Mouse (Mus musculus) embryonic facial prominence, embryonic 13.5 days (tissue): ENCODE data around the gene Btn2a2. TPM values are rescaled to one million over a fixed set of nuclear protein-coding genes. Genes with fewer than 3 reads are reported as not detected.
"Not testable (repeated sequence)": the region's sequence is repeated elsewhere in the genome, so short reads cannot be mapped to it uniquely, and the experiment has no call there.

Experiments used
- ATAC-seq: fragments of 200-750 bp; cut with Nextera tagmentation; 2 replicates; pipeline ENCODE4 v1.8.0; 2017; ENCODE audit warnings: low read depth; ENCODE audit not compliant: insufficient number of reproducible peaks, insufficient read depth, low FRiP score, low TSS enrichment
- H3K27ac ChIP-seq: fragments of 300-500 bp; sonication (generic); 2 replicates; pipeline ENCODE4 v1.5.1; 2015; ENCODE audit warnings: moderate library complexity, mild to moderate bottlenecking, inconsistent platforms
- H3K27me3 ChIP-seq: fragments of 300-500 bp; sonication (generic); 2 replicates; pipeline ENCODE4 v1.6.1; 2015; ENCODE audit warnings: mild to moderate bottlenecking, inconsistent platforms
- H3K36me3 ChIP-seq: fragments of 300-500 bp; sonication (generic); 2 replicates; pipeline ENCODE4 v1.6.1; 2015; ENCODE audit warnings: mild to moderate bottlenecking, inconsistent platforms
- H3K4me1 ChIP-seq: fragments of 300-500 bp; sonication (generic); 2 replicates; pipeline ENCODE4 v1.6.1; 2015; ENCODE audit warnings: inconsistent platforms
- H3K4me2 ChIP-seq: fragments of 300-500 bp; sonication (generic); 2 replicates; pipeline ENCODE4 v1.6.1; 2015; ENCODE audit warnings: moderate library complexity, mild to moderate bottlenecking, inconsistent platforms
- H3K4me3 ChIP-seq: fragments of 300-500 bp; sonication (generic); 2 replicates; pipeline ENCODE4 v1.5.1; 2015; ENCODE audit warnings: mild to moderate bottlenecking, inconsistent platforms
- H3K9ac ChIP-seq: fragments of 300-500 bp; sonication (generic); 2 replicates; pipeline ENCODE4 v1.6.1; 2015; ENCODE audit warnings: mild to moderate bottlenecking, inconsistent platforms
- H3K9me3 ChIP-seq: fragments of 300-500 bp; sonication (generic); 2 replicates; pipeline ENCODE4 v1.6.1; 2016; ENCODE audit warnings: inconsistent platforms
- WGBS: fragments of 180-500 bp; shearing (Covaris S2); methylation state at CpG from one replicate; pipeline ENCODE4 v1.1.7; 2015; ENCODE audit warnings: mixed read lengths; 5-methylcytosine and 5-hydroxymethylcytosine counted together
- polyA plus RNA-seq: library from polyadenylated mRNA; unstranded; fragments of >200 nt; fragmentation: Nextera tagmentation; extraction: Ambion mirVana; gene quantifications from 2 replicates; pipeline ENCODE4 v1.2.1, GENCODE M21; 2015

Gene Btn2a2
- 1.5 and 1.7 TPM in 2 replicates for polyA plus RNA-seq

DNA sequence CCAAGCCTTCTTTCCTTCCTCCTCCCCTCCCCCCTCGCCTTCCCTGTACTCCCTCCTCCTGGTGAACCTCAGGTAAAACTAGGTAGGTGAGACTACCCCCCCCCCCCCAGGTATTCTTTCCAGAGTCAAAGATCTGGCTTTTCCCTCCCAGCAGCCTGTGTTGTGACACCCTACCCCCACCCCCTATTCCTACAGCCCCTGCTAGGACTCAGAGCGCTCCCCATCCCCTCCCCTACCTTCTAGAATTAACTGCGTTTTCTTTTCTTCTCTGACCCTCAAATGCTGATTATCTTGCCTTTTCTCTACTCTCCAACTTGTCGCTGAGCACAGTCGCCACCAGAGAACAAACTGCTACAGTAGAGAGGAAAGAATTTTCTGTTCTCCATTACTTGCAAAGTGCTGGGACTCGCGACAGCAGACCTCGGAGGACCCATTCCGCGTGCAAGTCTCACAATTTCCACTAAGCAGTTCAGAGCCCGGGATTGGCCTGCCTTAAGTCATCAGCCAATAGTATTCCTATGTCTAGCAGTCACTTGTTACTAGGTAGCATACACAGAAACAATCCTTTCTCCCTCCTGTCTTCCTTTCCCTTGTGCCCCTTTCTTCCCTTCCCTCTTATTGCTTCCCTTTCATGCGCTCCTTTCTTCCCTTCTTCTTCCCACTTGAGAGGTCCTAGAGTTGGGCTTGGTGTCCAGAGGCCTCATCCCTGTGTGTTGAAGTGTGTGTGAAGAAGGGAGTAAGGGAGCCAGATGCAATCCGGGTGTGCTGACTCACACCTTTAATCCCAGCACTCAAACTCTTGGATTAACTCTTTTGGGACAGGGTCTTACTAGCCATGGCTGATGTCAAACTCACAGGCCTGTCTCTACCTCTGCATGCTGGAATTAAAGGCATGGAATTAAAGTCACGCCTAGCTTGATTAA, at the start of gene Btn2a2:
TSS of gene Btn2a2 (minus strand) at position 458 of the 923 bp plus-strand sequence.
- no peaks in the 10 kb centered on the region for H3K36me3 ChIP-seq
- peak; percentile 94 for ATAC-seq
- H3K27ac ChIP-seq, result 0 out of 2 replicates have a peak within 1 kb of the TSS, but pooled peaks have one; percentile 17
- H3K9me3 ChIP-seq, result no peaks in the 10 kb centered on the region
- WGBS, result 5% methylated on average over 14 of the region's 14 CpGs
- H3K4me1 ChIP-seq, result peaks cover 8% of the 10 kb centered on the region; the same call in 1 of the 2 replicates
- peak within 1 kb of the TSS; percentile 70 for H3K4me2 ChIP-seq
- peak within 1 kb of the TSS; percentile 47 for H3K4me3 ChIP-seq
- peak within 1 kb of the TSS; percentile 61 for H3K9ac ChIP-seq
- H3K27me3 ChIP-seq, result no peaks in the 10 kb centered on the region

DNA sequence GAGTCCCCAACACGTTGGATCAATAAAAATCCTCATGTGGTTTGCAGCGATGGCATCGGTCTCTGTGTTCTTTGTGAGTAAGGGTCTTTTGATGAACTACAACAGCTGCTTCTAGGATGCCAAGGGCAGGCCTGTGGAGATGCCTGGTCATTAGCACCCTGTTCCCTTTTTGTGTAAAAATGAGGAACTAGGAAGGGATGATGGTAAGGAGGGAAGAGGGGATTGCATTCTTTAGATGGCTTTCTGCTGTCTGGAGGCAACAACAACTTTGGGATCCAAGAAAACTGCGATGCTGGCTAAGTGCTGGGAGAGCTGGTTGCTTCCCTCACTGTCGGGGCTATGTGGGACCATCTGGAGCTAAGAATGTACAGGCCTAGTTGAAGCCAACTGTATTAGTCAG, 49.6 kb upstream of the Btn2a2 start:
- WGBS, result 59% methylated on average over 5 of the region's 5 CpGs
- Histone ChIP-seq H3K36me3 (no peaks in the 10 kb centered on the region), H3K4me1 (peaks cover 20% of the 10 kb centered on the region), H3K27ac (0 out of 2 replicates have a peak overlapping the region, but pooled peaks have one; percentile 48), H3K27me3 (no peaks in the 10 kb centered on the region), H3K9me3 (no peaks in the 10 kb centered on the region), H3K4me3 (no peak overlapping the region), H3K9ac (0 out of 2 replicates have a peak overlapping the region, but pooled peaks have one; percentile 12), H3K4me2 (peak overlapping the region; percentile 24)
- no peak for ATAC-seq

DNA sequence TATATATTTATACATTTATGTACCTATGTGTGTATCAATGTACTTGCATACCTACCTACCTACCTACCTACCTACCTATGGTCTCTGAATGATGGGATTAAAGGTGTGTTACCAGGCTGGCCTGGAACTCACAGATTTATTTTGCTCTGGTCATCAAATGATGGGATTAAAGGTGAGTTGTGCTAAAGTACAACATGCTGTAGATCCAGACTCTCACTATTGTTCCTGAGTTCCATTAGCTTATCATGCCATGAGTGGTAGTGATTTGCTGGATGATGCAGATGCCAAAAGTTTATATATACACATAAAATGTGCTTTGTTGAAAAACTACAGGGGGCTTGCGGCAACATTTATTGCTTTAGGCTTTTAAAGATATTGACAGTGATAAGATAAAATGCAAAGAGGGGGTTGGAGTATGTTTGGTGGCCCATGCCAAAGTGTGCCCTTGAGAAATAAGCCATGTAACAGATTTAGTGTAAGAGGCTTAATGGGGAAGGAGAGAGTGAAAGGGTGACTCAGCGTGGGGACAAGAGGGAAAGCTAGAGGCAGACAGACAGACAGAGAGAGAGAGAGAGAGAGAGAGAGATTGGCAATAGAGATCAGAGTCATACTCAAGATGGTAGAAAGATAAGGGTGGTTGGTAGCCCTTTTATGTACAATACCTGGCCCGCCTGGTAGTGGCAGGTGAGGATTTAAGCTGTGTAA, 48.5 kb upstream of the Btn2a2 start:
- Histone ChIP-seq H3K27me3 (no peaks in the 10 kb centered on the region), H3K9ac (peak overlapping the region; percentile 54; the same call in 1 of the 2 replicates), H3K4me2 (peak overlapping the region; percentile 66), H3K36me3 (no peaks in the 10 kb centered on the region), H3K4me1 (peaks cover 30% of the 10 kb centered on the region), H3K4me3 (peak overlapping the region; percentile 54), H3K9me3 (no peaks in the 10 kb centered on the region), H3K27ac (peak overlapping the region; percentile 60)
- 74% methylated on average over 3 of the region's 3 CpGs for WGBS
- ATAC-seq, result no peak

DNA sequence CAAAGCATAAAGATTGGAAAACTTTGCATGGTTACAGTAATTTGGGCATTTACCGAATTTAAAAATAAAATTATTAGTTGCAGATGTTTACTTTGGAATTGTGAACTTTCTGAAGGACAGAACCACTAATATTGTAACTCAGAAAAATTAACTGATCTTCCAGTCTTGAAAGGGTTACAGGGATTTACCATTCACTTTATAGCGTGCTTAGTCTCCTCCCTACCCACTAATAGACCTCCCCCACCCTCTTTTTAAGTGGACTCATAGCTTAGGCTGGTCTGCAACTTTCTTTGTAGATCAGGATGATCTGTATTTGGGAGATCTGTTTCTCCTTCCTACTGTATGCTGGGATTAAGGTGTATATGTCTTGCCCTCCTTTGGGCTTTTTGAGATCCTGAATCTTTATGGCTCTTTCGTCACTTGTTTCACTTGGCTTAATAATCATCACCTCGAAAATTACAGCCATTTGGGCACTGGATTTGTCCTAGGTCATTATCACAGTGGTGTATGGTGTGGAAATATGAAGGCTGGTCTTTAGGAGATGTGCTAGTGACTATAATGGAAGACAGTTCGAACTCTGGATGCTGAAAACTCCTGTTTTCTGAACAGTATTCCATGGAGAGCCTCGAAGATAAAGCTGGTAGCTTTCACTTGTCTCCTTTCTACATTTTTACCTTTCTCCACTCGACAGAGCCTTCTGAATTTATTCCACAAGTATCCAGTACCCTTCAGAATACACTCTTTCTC, 47.6 kb upstream of the Btn2a2 start:
- Histone ChIP-seq H3K27ac (peak overlapping the region; percentile 97), H3K4me1 (peaks cover 32% of the 10 kb centered on the region), H3K9ac (peak overlapping the region; percentile 66), H3K9me3 (no peaks in the 10 kb centered on the region), H3K4me2 (peak overlapping the region; percentile 66), H3K27me3 (no peaks in the 10 kb centered on the region), H3K36me3 (no peaks in the 10 kb centered on the region), H3K4me3 (peak overlapping the region; percentile 54)
- ATAC-seq, result no peak
- 16% methylated on average over 7 of the region's 7 CpGs for WGBS

DNA sequence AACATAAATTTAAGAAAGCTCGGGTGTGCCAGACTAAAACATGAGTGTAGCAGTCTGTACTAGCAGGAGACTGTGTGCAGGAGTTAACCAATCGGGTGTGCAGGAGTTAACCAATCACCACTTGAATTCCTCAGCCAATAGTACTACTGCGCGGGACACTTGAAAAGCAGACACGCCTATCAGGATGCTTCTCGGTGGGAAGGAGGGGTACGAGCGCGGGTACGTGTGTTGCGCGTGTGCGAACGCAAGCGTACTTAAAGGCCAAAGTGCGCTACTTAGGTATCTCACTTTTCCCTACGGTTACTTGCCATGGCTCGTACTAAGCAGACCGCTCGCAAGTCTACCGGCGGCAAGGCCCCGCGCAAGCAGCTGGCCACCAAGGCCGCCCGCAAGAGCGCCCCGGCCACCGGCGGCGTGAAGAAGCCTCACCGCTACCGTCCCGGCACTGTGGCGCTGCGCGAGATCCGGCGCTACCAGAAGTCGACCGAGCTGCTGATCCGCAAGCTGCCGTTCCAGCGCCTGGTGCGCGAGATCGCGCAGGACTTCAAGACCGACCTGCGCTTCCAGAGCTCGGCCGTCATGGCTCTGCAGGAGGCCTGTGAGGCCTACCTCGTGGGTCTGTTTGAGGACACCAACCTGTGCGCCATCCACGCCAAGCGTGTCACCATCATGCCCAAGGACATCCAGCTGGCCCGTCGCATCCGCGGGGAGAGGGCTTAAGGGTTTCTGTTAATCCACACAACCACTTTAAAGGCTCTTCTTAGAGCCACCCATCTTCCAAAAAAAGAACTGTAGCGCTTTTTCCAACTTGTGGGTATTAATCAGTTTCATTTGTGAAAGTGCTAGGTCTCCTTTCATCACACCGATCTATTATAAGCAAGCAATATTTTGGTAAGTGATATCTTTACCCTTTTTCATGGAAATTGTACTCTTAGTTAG, 46.7 kb upstream of the Btn2a2 start, which contains the start of gene Hist1h3g:
TSS of gene Hist1h3g (plus strand) at position 286 of the 939 bp plus-strand sequence.
- WGBS, result under 1% methylated on average over 34 of the region's 62 CpGs
- H3K27me3 ChIP-seq, H3K36me3 ChIP-seq, H3K9me3 ChIP-seq: not testable (repeated sequence)
- peak; percentile 90 for ATAC-seq
- Histone ChIP-seq H3K27ac (peak within 1 kb of the TSS; percentile 97), H3K4me2 (peak within 1 kb of the TSS; percentile 66), H3K4me3 (peak within 1 kb of the TSS; percentile 54), H3K4me1 (peaks cover 32% of the 10 kb centered on the region), H3K9ac (peak within 1 kb of the TSS; percentile 75)

DNA sequence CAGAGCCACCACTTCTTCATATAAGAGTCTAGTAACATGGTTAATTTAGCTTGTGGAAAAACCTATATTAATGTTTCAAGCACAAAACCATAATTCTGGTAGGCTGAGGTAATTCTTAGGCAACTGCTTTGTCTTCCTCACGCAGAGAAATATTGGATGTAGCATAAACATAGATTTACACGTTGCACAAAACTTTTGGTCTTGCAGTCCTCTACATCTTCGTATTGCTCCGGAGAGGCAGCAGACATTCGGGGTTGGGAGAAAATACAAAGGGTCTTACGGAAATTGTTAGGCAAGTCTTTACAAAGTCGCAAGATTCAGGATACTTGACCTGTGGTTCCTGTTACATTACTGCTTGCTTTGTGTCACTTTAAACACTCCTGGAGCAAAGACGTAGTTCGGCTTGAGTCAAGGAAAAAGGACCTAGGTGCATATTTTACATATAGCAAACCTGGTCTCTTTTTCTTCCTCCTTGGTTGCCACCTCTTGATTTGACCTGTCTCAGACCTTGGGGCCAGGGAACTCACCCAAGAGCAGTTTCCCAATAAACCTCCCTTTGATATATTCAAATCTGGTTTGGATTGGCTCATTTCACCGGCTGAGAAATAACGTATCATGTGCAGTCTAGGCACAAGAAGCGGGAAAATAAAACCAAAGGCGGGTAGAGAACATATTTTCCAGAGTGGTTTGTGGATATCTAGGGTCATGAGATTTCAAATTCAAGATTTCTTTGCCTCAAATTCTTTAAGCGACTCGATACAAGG, 45.9 kb upstream of the Btn2a2 start:
- H3K27me3 ChIP-seq, result no peaks in the 10 kb centered on the region
- ATAC-seq, result no peak
- H3K27ac ChIP-seq, result peak overlapping the region; percentile 97
- peak overlapping the region; percentile 54 for H3K4me3 ChIP-seq
- H3K4me1 ChIP-seq, result peaks cover 32% of the 10 kb centered on the region
- peak overlapping the region; percentile 75 for H3K9ac ChIP-seq
- H3K4me2 ChIP-seq, result peak overlapping the region; percentile 66
- no peaks in the 10 kb centered on the region for H3K36me3 ChIP-seq
- H3K9me3 ChIP-seq, result no peaks in the 10 kb centered on the region
- under 1% methylated on average over 15 of the region's 15 CpGs for WGBS

DNA sequence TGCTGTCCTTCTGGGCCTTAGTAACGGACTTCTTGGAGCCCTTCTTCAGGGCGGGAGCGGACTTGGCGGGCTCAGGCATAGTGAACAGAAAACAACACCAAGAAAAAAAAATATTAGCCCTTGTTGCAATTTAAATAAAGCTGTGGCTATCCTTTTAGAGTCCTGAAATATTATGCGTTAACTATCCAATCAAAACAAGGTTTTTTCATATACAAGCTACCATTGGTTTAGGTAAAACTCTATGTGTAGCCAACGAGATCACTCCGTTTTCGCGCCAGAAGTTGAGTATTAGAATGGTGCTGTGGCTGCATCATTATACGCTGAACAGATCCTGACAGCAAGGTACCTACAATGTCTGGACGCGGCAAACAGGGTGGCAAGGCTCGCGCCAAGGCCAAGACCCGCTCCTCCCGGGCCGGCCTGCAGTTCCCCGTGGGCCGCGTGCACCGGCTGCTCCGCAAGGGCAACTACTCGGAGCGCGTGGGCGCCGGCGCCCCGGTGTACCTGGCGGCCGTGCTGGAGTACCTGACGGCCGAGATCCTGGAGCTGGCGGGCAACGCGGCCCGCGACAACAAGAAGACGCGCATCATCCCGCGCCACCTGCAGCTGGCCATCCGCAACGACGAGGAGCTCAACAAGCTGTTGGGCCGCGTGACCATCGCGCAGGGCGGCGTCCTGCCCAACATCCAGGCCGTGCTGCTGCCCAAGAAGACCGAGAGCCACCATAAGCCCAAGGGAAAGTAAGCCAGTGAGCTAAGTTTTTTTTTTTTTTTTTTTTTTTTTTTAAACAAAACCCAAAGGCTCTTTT, 45.1 kb upstream of the Btn2a2 start, which contains the start of gene Hist1h2af:
TSS of gene Hist1h2af (plus strand) at position 347 of the 808 bp plus-strand sequence.
- under 1% methylated on average over 28 of the region's 53 CpGs for WGBS
- H3K4me3 ChIP-seq, result peak within 1 kb of the TSS; percentile 54
- peak within 1 kb of the TSS; percentile 84 for H3K9ac ChIP-seq
- ATAC-seq, result peak; percentile 43
- peak within 1 kb of the TSS; percentile 66 for H3K4me2 ChIP-seq
- H3K9me3 ChIP-seq, H3K27me3 ChIP-seq, H3K36me3 ChIP-seq: not testable (repeated sequence)
- H3K4me1 ChIP-seq, result peaks cover 36% of the 10 kb centered on the region
- peak within 1 kb of the TSS; percentile 97 for H3K27ac ChIP-seq

DNA sequence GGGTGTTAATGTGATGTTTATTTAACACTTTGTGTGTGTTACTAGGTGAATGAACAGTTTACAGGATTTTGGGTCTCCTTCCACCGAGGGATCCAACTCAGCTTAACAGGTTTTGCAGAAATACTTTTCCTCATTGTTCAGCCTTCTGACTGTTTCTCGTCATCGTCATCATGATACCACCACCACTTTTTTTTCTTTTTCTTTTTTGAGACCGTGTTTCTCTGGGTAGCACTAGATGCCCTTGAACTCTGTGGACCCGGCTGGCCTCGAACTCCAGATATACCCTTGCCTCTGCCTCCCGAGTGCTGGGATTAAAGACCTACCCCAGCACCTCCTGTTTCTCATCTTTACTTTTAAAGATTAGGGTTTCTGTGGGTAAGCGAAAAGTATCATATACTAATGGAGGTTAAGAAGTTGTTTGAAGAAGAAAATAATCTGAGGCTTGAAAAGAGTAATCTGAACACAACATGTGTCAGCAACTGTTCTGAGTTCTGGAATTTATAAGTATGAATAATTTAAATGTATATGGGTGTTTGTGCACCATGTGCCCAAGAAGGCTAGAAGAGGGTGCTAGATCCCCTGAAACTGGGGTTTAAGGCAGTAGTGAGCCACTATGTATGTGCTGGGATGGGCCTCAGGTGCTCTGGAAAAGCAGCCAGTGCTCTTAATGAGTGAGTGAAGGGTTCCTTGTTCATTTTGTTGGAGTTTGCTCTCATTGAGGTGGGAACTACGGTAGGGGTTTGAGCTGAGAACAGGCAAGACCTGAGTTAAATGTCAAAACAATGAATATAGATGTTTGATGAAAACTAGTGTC, 43.8 kb upstream of the Btn2a2 start:
- no peaks in the 10 kb centered on the region for H3K9me3 ChIP-seq
- H3K27me3 ChIP-seq, result no peaks in the 10 kb centered on the region
- no peaks in the 10 kb centered on the region for H3K36me3 ChIP-seq
- 19% methylated on average over 9 of the region's 9 CpGs for whole genome bisulfite sequencing
- H3K4me3 ChIP-seq, result peak overlapping the region; percentile 54
- peak overlapping the region; percentile 97 for H3K27ac ChIP-seq
- peak overlapping the region; percentile 66 for H3K4me2 ChIP-seq
- H3K9ac ChIP-seq, result peak overlapping the region; percentile 84
- no peak for ATAC-seq
- H3K4me1 ChIP-seq, result peaks cover 37% of the 10 kb centered on the region
